Mouse (Mus musculus) MEL (cell line): Measurements from ENCODE around the gene Tmem206. TPM values are rescaled to one million over a fixed set of nuclear protein-coding genes. Genes with fewer than 3 reads are reported as not detected.

Experiments
- DNase-seq: peaks from one replicate; pipeline ENCODE4 v3.0.0; 2011; ENCODE audit warnings: low read depth, low spot score
- H3K27ac ChIP-seq: 2 replicates; pipeline ENCODE4 v1.5.1; 2012; ENCODE audit warnings: low read depth, mild to moderate bottlenecking, control low read depth, low read length, moderate library complexity; ENCODE audit not compliant: control insufficient read depth
- H3K27me3 ChIP-seq, 2 experiments: fragments of 150-350 bp in 1 of 2; sonication (generic) in 1 of 2; 2 replicates each; pipeline ENCODE4 v1.6.1; 2012; ENCODE audit warnings: low read length in 2 of 2, mild to moderate bottlenecking in 2 of 2, improper control_type of control experiment in 1 of 2, moderate library complexity in 1 of 2; ENCODE audit not compliant: insufficient read depth in 2 of 2, control insufficient read depth in 1 of 2
- H3K36me3 ChIP-seq, 2 experiments: 2 replicates each; pipeline ENCODE4 v1.6.1; 2012 to 2014; ENCODE audit warnings: low read length in 2 of 2, improper control_type of control experiment in 1 of 2, inconsistent platforms in 1 of 2, mild to moderate bottlenecking in 1 of 2; ENCODE audit not compliant: insufficient read depth in 2 of 2, control insufficient read depth in 1 of 2
- H3K4me1 ChIP-seq, 2 experiments: fragments of 150-350 bp in 1 of 2; sonication (generic) in 1 of 2; 2 replicates each; pipeline ENCODE4 v1.6.1; 2012; ENCODE audit warnings: low read length in 2 of 2, improper control_type of control experiment in 1 of 2, mild to moderate bottlenecking in 1 of 2; ENCODE audit not compliant: insufficient read depth in 2 of 2, control insufficient read depth in 1 of 2
- H3K4me3 ChIP-seq, 2 experiments: fragments of 150-350 bp in 1 of 2; sonication (generic) in 1 of 2; 2 replicates each; pipeline ENCODE4 v1.5.1; 2012; ENCODE audit warnings: low read depth in 2 of 2, low read length in 2 of 2, mild to moderate bottlenecking in 2 of 2, moderate library complexity in 2 of 2, control low read depth in 1 of 2, improper control_type of control experiment in 1 of 2; ENCODE audit not compliant: control insufficient read depth in 1 of 2, insufficient read depth in 1 of 2
- H3K79me2 ChIP-seq: 2 replicates; pipeline ENCODE4 v1.6.1; 2012; ENCODE audit warnings: mild to moderate bottlenecking, low read length, moderate library complexity; ENCODE audit not compliant: control insufficient read depth, poor library complexity, insufficient read depth
- H3K9ac ChIP-seq: 2 replicates; pipeline ENCODE4 v1.6.1; 2012; ENCODE audit warnings: low read depth, mild to moderate bottlenecking, control low read depth, low read length, moderate library complexity; ENCODE audit not compliant: control insufficient read depth, poor library complexity, severe bottlenecking
- H3K9me3 ChIP-seq: fragments of 150-350 bp; sonication (generic); replicated peaks from 2 replicates; pipeline ENCODE4 v1.6.1; 2012; ENCODE audit warnings: mild to moderate bottlenecking, low read length, improper control_type of control experiment, moderate library complexity; ENCODE audit not compliant: insufficient read depth
- CTCF ChIP-seq, 3 experiments: IDR thresholded peaks in 2 of 3; conservative IDR thresholded peaks in 1 of 3; 2 replicates each; pipeline ENCODE4 v1.5.1; 2011 to 2012; ENCODE audit warnings: low read length in 3 of 3, low read depth in 2 of 3, mild to moderate bottlenecking in 2 of 3, improper control_type of control experiment in 1 of 3, inconsistent platforms in 1 of 3, mixed read lengths in 1 of 3, moderate library complexity in 1 of 3; ENCODE audit not compliant: control insufficient read depth in 1 of 3, insufficient read depth in 1 of 3, poor library complexity in 1 of 3, severe bottlenecking in 1 of 3
- GABPA ChIP-seq: IDR thresholded peaks from 2 replicates; pipeline ENCODE4 v1.6.1; 2012; ENCODE audit warnings: low read depth, mild to moderate bottlenecking, inconsistent platforms, low read length, improper control_type of control experiment, moderate library complexity
- HCFC1 ChIP-seq: IDR thresholded peaks from 2 replicates; pipeline ENCODE4 v1.6.1; 2012; ENCODE audit warnings: low read depth, mild to moderate bottlenecking, inconsistent platforms, low read length, improper control_type of control experiment, moderate library complexity
- JUND ChIP-seq: IDR thresholded peaks from 2 replicates; pipeline ENCODE4 v1.6.1; 2011; ENCODE audit warnings: low read depth, mild to moderate bottlenecking, improper control_type of control experiment, low read length
- MAFK ChIP-seq: IDR thresholded peaks from 2 replicates; pipeline ENCODE4 v1.6.1; 2011; ENCODE audit warnings: low read depth, mild to moderate bottlenecking, low read length, improper control_type of control experiment, borderline replicate concordance
- MAZ ChIP-seq: IDR thresholded peaks from 2 replicates; pipeline ENCODE4 v1.6.1; 2012; ENCODE audit warnings: low read depth, mild to moderate bottlenecking, inconsistent platforms, low read length, improper control_type of control experiment
- MXI1 ChIP-seq: IDR thresholded peaks from 2 replicates; pipeline ENCODE4 v1.6.1; 2011; ENCODE audit warnings: mild to moderate bottlenecking, low read depth, low read length, improper control_type of control experiment
- MYC ChIP-seq: IDR thresholded peaks from 2 replicates; pipeline ENCODE4 v1.6.1; 2011; ENCODE audit warnings: low read depth, mild to moderate bottlenecking, low read length, improper control_type of control experiment, moderate library complexity
- NELFE ChIP-seq: IDR thresholded peaks from 2 replicates; pipeline ENCODE4 v1.6.1; 2011; ENCODE audit warnings: low read depth, low read length, improper control_type of control experiment
- NRF1 ChIP-seq: IDR thresholded peaks from 2 replicates; pipeline ENCODE4 v1.6.1; 2014; ENCODE audit warnings: low read depth, mild to moderate bottlenecking, inconsistent platforms, low read length, improper control_type of control experiment, moderate library complexity; ENCODE audit not compliant: poor library complexity, insufficient read depth, severe bottlenecking
- POLR2A ChIP-seq, 2 experiments: IDR thresholded peaks; 2 replicates each; pipeline ENCODE4 v1.6.1; 2011 to 2012; ENCODE audit warnings: low read length in 2 of 2, mild to moderate bottlenecking in 2 of 2, control low read depth in 1 of 2, improper control_type of control experiment in 1 of 2, low read depth in 1 of 2, moderate library complexity in 1 of 2; ENCODE audit not compliant: control insufficient read depth in 1 of 2, insufficient read depth in 1 of 2, poor library complexity in 1 of 2
- POLR2AphosphoS5 ChIP-seq: IDR thresholded peaks from 2 replicates; pipeline ENCODE4 v1.6.1; 2012; ENCODE audit warnings: low read depth, borderline replicate concordance, mild to moderate bottlenecking, inconsistent platforms, low read length, moderate library complexity, mixed read lengths
- SIN3A ChIP-seq: IDR thresholded peaks from 2 replicates; pipeline ENCODE4 v1.6.1; 2012; ENCODE audit warnings: low read length, improper control_type of control experiment, inconsistent platforms
- TBP ChIP-seq: IDR thresholded peaks from 2 replicates; pipeline ENCODE4 v1.8.0; 2011; ENCODE audit warnings: low read depth, low read length, improper control_type of control experiment
- UBTF ChIP-seq: IDR thresholded peaks from 2 replicates; pipeline ENCODE4 v1.6.1; 2012; ENCODE audit warnings: low read depth, mild to moderate bottlenecking, inconsistent platforms, low read length, improper control_type of control experiment, moderate library complexity, borderline replicate concordance; ENCODE audit not compliant: insufficient read depth
- USF1 ChIP-seq: IDR thresholded peaks from 2 replicates; pipeline ENCODE4 v1.6.1; 2014; ENCODE audit warnings: low read depth, mild to moderate bottlenecking, inconsistent platforms, low read length, improper control_type of control experiment, moderate library complexity
- ZMIZ1 ChIP-seq: IDR thresholded peaks from 2 replicates; pipeline ENCODE4 v1.6.1; 2012; ENCODE audit warnings: low read depth, mild to moderate bottlenecking, inconsistent platforms, low read length, improper control_type of control experiment, moderate library complexity
- polyA plus RNA-seq, 2 experiments: library from polyadenylated mRNA; stranded (reverse) in 1 of 2; unstranded in 1 of 2; fragments of >175 nt in 1 of 2; fragments of >200 nt in 1 of 2; gene quantifications; 2 replicates each; pipeline versions ENCODE4 v1.2.1 to v1.2.4; 2012; ENCODE audit warnings: low replicate concordance in 2 of 2, low read depth in 1 of 2; ENCODE audit not compliant: insufficient read length in 2 of 2, insufficient read depth in 1 of 2, missing spikeins in 1 of 2
- total RNA-seq: library from RNA; depleted of rRNA; stranded (reverse); fragments of 300-350 nt; gene quantifications from 2 replicates; pipeline ENCODE4 v1.2.3, GENCODE M21; 2012

Tmem206 gene
- total and polyA plus RNA-seq, 3 experiments, result 14.3 to 16.2 TPM; not detected in 1

DNA sequence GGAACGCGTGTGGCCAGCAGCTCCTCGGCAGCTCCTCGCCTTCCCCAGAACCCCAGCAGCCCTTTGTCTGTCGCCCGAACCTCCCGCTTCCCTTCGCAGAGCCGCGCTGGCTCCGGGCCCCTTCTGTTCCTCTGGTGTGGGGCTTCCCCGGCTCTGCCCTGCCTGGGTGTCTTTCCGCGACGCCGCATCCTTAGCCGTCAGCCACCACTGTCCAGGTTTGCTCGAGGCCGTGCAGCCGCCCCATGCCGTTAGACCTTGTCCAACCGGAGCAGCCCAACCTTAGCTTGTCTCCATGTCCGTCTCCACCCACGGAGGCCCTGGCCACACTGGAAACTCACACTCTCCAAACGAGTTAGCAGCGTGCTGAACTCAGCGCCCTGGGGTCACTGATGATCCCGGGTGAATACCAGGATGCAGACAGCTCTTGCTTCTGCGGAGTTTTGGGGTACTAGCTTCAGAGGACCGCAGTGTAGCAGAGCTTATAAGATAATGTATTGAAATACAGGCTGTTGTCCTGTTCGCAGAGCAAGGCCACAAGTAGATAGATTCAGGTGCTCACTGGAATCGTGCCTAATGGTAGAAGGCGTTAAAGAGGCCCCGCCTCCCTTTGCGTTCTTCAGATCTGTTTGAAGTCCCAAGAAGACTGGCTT is 646 bp downstream of the Tmem206 start:
- Histone ChIP-seq H3K27me3 (no peaks in the 10 kb centered on the region), H3K36me3 (peaks cover 3 to 23% of the 10 kb centered on the region in 2 experiments), H3K4me1 (peaks cover 13 to 31% of the 10 kb centered on the region in 2 experiments), H3K79me2 (peaks cover 18% of the 10 kb centered on the region), H3K27ac (peak overlapping the region; percentile 23), H3K9me3 (no peaks in the 10 kb centered on the region), H3K9ac (peak overlapping the region; percentile 75), H3K4me3 (peak overlapping the region; percentile 70 to 81)
- TF ChIP-seq MXI1 (peak; percentile 39; the same call in 1 of the 2 replicates), UBTF (no peak), GABPA (no peak), TBP (no peak), MAZ (no peak), POLR2A (IDR thresholded peaks at IDR 0.05; ENCODE audit: control insufficient read depth in 1 of 2, insufficient read depth in 1 of 2, low read depth in 1 of 2, low read length in 2 of 2, poor library complexity in 1 of 2) (peak in 1 of 2 experiments; percentile 17; a peak in 2 of 4 replicates), USF1 (no peak), JUND (no peak), HCFC1 (no peak), MAFK (no peak), CTCF (IDR thresholded peaks at IDR 0.05 in 2 of 3, conservative IDR thresholded peaks at IDR 0.05 in 1 of 3; ENCODE audit: control insufficient read depth in 1 of 3, insufficient read depth in 1 of 3, low read depth in 2 of 3, low read length in 3 of 3, poor library complexity in 1 of 3, severe bottlenecking in 1 of 3) (no peak), NELFE (no peak), NRF1 (no peak), MYC (peak; percentile 17; the same call in 1 of the 2 replicates)
- peak; percentile 86 for DNase-seq

DNA sequence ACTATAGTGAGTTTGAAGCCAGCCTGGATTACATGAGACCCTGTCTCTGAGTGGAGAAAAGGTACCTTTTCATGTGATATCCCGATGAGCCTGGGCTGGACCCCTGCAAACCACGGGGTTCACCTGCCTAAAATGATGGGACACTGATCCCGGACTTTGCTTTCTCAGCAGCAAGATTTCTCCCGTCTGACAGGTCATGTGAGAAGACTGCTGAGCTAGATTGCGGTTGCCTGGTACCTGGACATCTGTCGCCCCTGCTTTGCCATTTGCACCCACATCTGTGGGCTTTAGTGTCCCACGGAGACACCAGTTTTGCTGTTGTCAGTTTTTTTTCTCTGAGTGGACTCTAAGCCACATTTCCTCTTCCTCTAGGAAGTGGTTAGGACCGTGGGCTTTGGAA is 1.5 kb downstream of the Tmem206 start:
- Histone ChIP-seq H3K27ac (0 out of 2 replicates have a peak overlapping the region, but pooled peaks have one; percentile 4), H3K9ac (peak overlapping the region; percentile 75; the same call in 1 of the 2 replicates), H3K9me3 (no peaks in the 10 kb centered on the region), H3K36me3 (peaks cover 5 to 23% of the 10 kb centered on the region in 2 experiments), H3K27me3 (no peaks in the 10 kb centered on the region), H3K4me1 (peaks cover 13 to 31% of the 10 kb centered on the region in 2 experiments), H3K4me3 (peak overlapping the region; percentile 70 to 81), H3K79me2 (peaks cover 18% of the 10 kb centered on the region)
- no peak for DNase-seq
- TF ChIP-seq MAFK, result no peak
- no peak for TF ChIP-seq POLR2AphosphoS5
- TF ChIP-seq NELFE, result no peak
- no peak for TF ChIP-seq SIN3A
- TF ChIP-seq ZMIZ1, result no peak
- TF ChIP-seq MYC, result no peak
